Mouse (Mus musculus) heart, postnatal 0 days (tissue): ENCODE results near the gene 9130213A22Rik. TPM values are rescaled to one million over a fixed set of nuclear protein-coding genes. Genes with fewer than 3 reads are reported as not detected.
A peak's percentile ranks its signal among the peaks of the same experiment; 100 is the strongest.

Source experiments
- ATAC-seq: fragments of 200-750 bp; cut with Nextera tagmentation; 2 replicates; pipeline ENCODE4 v1.8.0; 2017; ENCODE audit warnings: low read depth, moderate number of reproducible peaks, moderate library complexity; ENCODE audit not compliant: insufficient read depth
- DNase-seq: peaks from one replicate; pipeline ENCODE4 v3.0.0-alpha.2; 2016; ENCODE audit warnings: low spot score
- H3K27ac ChIP-seq: fragments of 300-500 bp; sonication (generic); 2 replicates; pipeline ENCODE4 v1.5.1; 2014; ENCODE audit warnings: low read depth, mild to moderate bottlenecking
- H3K27me3 ChIP-seq: fragments of 300-500 bp; sonication (generic); 2 replicates; pipeline ENCODE4 v1.6.1; 2014; ENCODE audit warnings: low read length, mixed read lengths; ENCODE audit not compliant: control insufficient read depth, insufficient read depth
- H3K36me3 ChIP-seq: fragments of 300-500 bp; sonication (generic); replicated peaks from 2 replicates; pipeline ENCODE4 v1.6.1; 2014; ENCODE audit warnings: low read length, mixed read lengths; ENCODE audit not compliant: control insufficient read depth, insufficient read depth
- H3K4me1 ChIP-seq: fragments of 300-500 bp; sonication (generic); 2 replicates; pipeline ENCODE4 v1.6.1; 2014; ENCODE audit warnings: antibody characterized with exemption; ENCODE audit not compliant: control insufficient read depth, insufficient read depth
- H3K4me2 ChIP-seq: fragments of 300-500 bp; sonication (generic); 2 replicates; pipeline ENCODE4 v1.6.1; 2014; ENCODE audit warnings: low read depth, mild to moderate bottlenecking, low read length, moderate library complexity
- H3K4me3 ChIP-seq: fragments of 300-500 bp; sonication (generic); 2 replicates; pipeline ENCODE4 v1.5.1; 2014; ENCODE audit warnings: low read depth, low read length
- H3K9ac ChIP-seq: fragments of 300-500 bp; sonication (generic); replicated peaks from 2 replicates; pipeline ENCODE4 v1.6.1; 2014; ENCODE audit warnings: low read depth, low read length, mixed read lengths
- H3K9me3 ChIP-seq: fragments of 300-500 bp; sonication (generic); replicated peaks from 2 replicates; pipeline ENCODE4 v1.6.1; 2016; ENCODE audit warnings: low read length; ENCODE audit not compliant: control insufficient read depth
- CTCF ChIP-seq: IDR thresholded peaks from 2 replicates; pipeline ENCODE4 v1.5.1; 2016; ENCODE audit warnings: antibody characterized with exemption, control low read depth, low read depth
- EP300 ChIP-seq: IDR thresholded peaks from 2 replicates; pipeline ENCODE4 v1.6.1; 2016; ENCODE audit warnings: antibody characterized with exemption, low read depth
- WGBS: fragments of 180-500 bp; shearing (Covaris S2); extraction: QIAGEN DNeasy Blood & Tissue Kit; methylation state at CpG from one replicate; pipeline ENCODE4 v1.1.7; 2014; 5-methylcytosine and 5-hydroxymethylcytosine counted together
- polyA plus RNA-seq: library from polyadenylated mRNA; unstranded; fragments of >200 nt; fragmentation: Nextera tagmentation; extraction: Ambion mirVana; gene quantifications from 2 replicates; pipeline ENCODE4 v1.2.1, GENCODE M21; 2015
- total RNA-seq: library from RNA; depleted of rRNA; stranded (reverse); fragments of >200 nt; gene quantifications from 2 replicates; pipeline ENCODE4 v1.2.3, GENCODE M21; 2014; ENCODE audit warnings: low replicate concordance

9130213A22Rik gene
- total and polyA plus RNA-seq, 2 experiments from 2014 or later, result 0.30 TPM; not detected in 1

GRCm38 (mm10) chr11:69078041-69078440 is 44.3 kb downstream of the 9130213A22Rik start:
- no peak overlapping the region for H3K9ac ChIP-seq
- H3K4me1 ChIP-seq, result peaks cover 9% of the 10 kb centered on the region; the same call in 1 of the 2 replicates
- 86% methylated on average over 6 of the region's 6 CpGs for WGBS
- H3K27ac ChIP-seq, result no peak overlapping the region
- no peak overlapping the region for H3K4me2 ChIP-seq
- DNase-seq (no peak), ATAC-seq (no peak)
- H3K9me3 ChIP-seq, result no peaks in the 10 kb centered on the region
- H3K36me3 ChIP-seq, result no peaks in the 10 kb centered on the region
- no peak overlapping the region for H3K4me3 ChIP-seq
- TF ChIP-seq EP300 (no peak), CTCF (no peak)
- H3K27me3 ChIP-seq, result no peaks in the 10 kb centered on the region

DNA sequence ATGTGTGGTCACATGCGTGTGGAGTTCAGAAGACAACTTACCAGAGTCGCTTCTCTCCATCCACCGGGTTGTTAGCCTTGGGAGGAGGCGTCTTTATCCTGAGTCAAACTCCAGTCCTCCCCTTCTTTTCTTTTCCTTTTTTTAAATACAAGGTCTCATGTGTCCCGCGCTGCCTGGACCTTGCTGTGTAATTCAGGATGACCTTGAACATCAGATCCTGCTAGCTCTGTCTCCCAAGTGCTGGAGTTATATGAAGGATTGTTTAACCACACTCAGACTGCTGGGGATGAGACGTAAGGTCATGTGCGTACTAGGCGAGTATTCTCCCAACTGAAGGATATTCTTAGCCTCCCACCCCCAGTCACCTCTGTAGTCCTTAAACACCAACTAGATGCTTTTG is 45.1 kb downstream of the 9130213A22Rik start:
- Histone ChIP-seq H3K9ac (no peak overlapping the region), H3K36me3 (no peaks in the 10 kb centered on the region), H3K4me2 (no peak overlapping the region), H3K27ac (no peak overlapping the region), H3K27me3 (no peaks in the 10 kb centered on the region), H3K4me1 (peaks cover 9% of the 10 kb centered on the region; the same call in 1 of the 2 replicates), H3K4me3 (no peak overlapping the region), H3K9me3 (no peaks in the 10 kb centered on the region)
- 72% methylated on average over 9 of the region's 9 CpGs for WGBS
- no peak for ATAC-seq
- no peak for DNase-seq
- TF ChIP-seq CTCF, result no peak
- TF ChIP-seq EP300, result no peak

GRCm38 (mm10) chr11:69076572-69076971 is 45.8 kb downstream of the 9130213A22Rik start:
- ATAC-seq, result no peak

DNA sequence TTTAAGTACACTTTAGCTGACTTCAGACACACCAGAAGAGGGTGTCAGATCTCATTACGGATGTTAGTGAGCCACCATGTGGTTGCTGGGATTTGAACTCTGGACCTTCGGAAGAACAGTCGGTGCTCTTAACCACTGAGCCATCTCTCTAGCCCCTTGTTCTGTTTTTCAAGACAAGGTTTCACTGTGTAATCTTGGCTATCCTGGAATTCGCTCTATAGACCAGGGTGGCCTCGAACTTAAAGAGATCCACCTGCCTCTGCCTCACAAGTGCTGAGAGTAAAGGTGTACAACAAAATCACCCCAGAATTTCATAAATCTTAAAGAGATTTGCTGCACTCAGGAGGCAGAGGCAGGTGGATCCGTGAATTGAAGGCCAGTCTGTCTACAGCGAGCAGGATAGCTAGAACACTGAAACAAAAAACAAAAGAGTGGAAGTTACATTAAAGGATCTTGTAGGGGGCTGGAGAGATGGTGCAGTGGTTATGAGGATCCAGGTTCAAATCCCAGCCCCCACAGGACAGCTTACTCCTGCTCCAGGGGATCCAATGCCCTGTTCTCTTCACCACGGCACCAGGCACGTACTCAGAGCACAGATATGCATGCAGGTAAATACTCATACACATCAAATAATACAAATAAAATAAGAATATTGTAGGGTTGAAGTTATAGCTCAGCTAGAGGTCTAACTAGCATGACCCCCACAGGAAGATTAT is 46.5 kb downstream of the 9130213A22Rik start:
- WGBS, result 61% methylated on average over 8 of the region's 9 CpGs

More at GRCm38 (mm10) chr11:69076572-69076971, 45.8 kb downstream of the 9130213A22Rik start:
- H3K9ac ChIP-seq, result no peak overlapping the region
- H3K9me3 ChIP-seq, result no peaks in the 10 kb centered on the region
- no peak overlapping the region for H3K4me3 ChIP-seq
- 49% methylated on average over 5 of the region's 5 CpGs for WGBS
- no peak for DNase-seq
- H3K4me2 ChIP-seq, result no peak overlapping the region
- no peaks in the 10 kb centered on the region for H3K36me3 ChIP-seq
- H3K27ac ChIP-seq, result peak overlapping the region; percentile 34
- TF ChIP-seq EP300, result no peak
- TF ChIP-seq CTCF, result no peak
- peaks cover 9% of the 10 kb centered on the region; the same call in 1 of the 2 replicates for H3K4me1 ChIP-seq
- no peaks in the 10 kb centered on the region for H3K27me3 ChIP-seq

DNA sequence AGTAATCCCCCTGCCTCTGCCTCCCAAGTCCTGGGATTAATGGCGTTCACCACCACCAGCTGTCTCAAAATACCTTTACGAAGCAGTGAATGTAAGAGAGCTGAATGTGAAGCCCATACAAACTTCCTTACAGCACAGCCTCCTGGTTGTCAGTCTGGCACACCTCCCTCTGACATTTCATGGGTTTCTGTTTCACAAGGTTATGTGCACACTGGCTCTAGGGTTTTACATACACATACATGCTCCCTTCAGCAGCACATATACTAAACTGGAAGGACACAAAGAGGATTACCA is 47.7 kb downstream of the 9130213A22Rik start:
- H3K27ac ChIP-seq, result no peak overlapping the region; the same call in 1 of the 2 replicates
- no peaks in the 10 kb centered on the region for H3K27me3 ChIP-seq
- 55% methylated on average over 2 of the region's 2 CpGs for WGBS
- ATAC-seq (no peak), DNase-seq (no peak)
- H3K36me3 ChIP-seq, result no peaks in the 10 kb centered on the region
- no peak overlapping the region for H3K4me3 ChIP-seq
- H3K4me1 ChIP-seq, result peaks cover 14% of the 10 kb centered on the region; the same call in 1 of the 2 replicates
- no peak overlapping the region for H3K9ac ChIP-seq
- no peaks in the 10 kb centered on the region for H3K9me3 ChIP-seq
- no peak overlapping the region for H3K4me2 ChIP-seq
- TF ChIP-seq CTCF, result no peak
- TF ChIP-seq EP300, result no peak

More for the DNA sequence above, 46.5 kb downstream of the 9130213A22Rik start:
- H3K9ac ChIP-seq, result no peak overlapping the region; the same call in 1 of the 2 replicates
- no peaks in the 10 kb centered on the region for H3K27me3 ChIP-seq
- DNase-seq (peak; percentile 4), ATAC-seq (no peak)
- no peaks in the 10 kb centered on the region for H3K36me3 ChIP-seq
- TF ChIP-seq EP300 (no peak), CTCF (no peak)
- no peak overlapping the region for H3K4me3 ChIP-seq
- no peak overlapping the region for H3K4me2 ChIP-seq
- peak overlapping the region; percentile 34 for H3K27ac ChIP-seq
- no peaks in the 10 kb centered on the region for H3K9me3 ChIP-seq
- peaks cover 14% of the 10 kb centered on the region; the same call in 1 of the 2 replicates for H3K4me1 ChIP-seq
